Mouse (Mus musculus) forebrain, embryonic 12.5 days (tissue): ENCODE measurements around the gene Dgkd. TPM values are rescaled to one million over a fixed set of nuclear protein-coding genes. Genes with fewer than 3 reads are reported as not detected.

Experiments
- ATAC-seq: fragments of 200-750 bp; cut with Nextera tagmentation; 2 replicates; pipeline ENCODE4 v1.8.0; 2017; ENCODE audit warnings: moderate TSS enrichment; ENCODE audit not compliant: low FRiP score
- H3K27ac ChIP-seq: fragments of 300-500 bp; sonication (generic); 2 replicates; pipeline ENCODE4 v1.5.1; 2016; ENCODE audit warnings: mild to moderate bottlenecking
- H3K27me3 ChIP-seq: fragments of 300-500 bp; sonication (generic); 2 replicates; pipeline ENCODE4 v1.6.1; 2016; ENCODE audit warnings: mild to moderate bottlenecking
- H3K36me3 ChIP-seq: fragments of 300-500 bp; sonication (generic); replicated peaks from 2 replicates; pipeline ENCODE4 v1.6.1; 2016; ENCODE audit warnings: mild to moderate bottlenecking
- H3K4me1 ChIP-seq: fragments of 300-500 bp; sonication (generic); 2 replicates; pipeline ENCODE4 v1.6.1; 2016
- H3K4me2 ChIP-seq: fragments of 300-500 bp; sonication (generic); 2 replicates; pipeline ENCODE4 v1.6.1; 2016; ENCODE audit warnings: mild to moderate bottlenecking, moderate library complexity
- H3K4me3 ChIP-seq: fragments of 300-500 bp; sonication (generic); replicated peaks from 2 replicates; pipeline ENCODE4 v1.5.1; 2016; ENCODE audit warnings: mild to moderate bottlenecking
- H3K9ac ChIP-seq: fragments of 300-500 bp; sonication (generic); 2 replicates; pipeline ENCODE4 v1.6.1; 2016; ENCODE audit warnings: mild to moderate bottlenecking
- H3K9me3 ChIP-seq: fragments of 300-500 bp; sonication (generic); 2 replicates; pipeline ENCODE4 v1.6.1; 2016
- WGBS: fragments of 180-500 bp; shearing (Covaris S2); methylation state at CpG from one replicate; pipeline ENCODE4 v1.1.7; 2016; 5-methylcytosine and 5-hydroxymethylcytosine counted together
- polyA plus RNA-seq: library from polyadenylated mRNA; unstranded; fragments of >200 nt; fragmentation: Nextera tagmentation; extraction: Ambion mirVana; gene quantifications from 2 replicates; pipeline ENCODE4 v1.2.1, GENCODE M21; 2016

Gene Dgkd
- polyA plus RNA-seq, 1 experiment from 2014 or later = 43.2 TPM

DNA sequence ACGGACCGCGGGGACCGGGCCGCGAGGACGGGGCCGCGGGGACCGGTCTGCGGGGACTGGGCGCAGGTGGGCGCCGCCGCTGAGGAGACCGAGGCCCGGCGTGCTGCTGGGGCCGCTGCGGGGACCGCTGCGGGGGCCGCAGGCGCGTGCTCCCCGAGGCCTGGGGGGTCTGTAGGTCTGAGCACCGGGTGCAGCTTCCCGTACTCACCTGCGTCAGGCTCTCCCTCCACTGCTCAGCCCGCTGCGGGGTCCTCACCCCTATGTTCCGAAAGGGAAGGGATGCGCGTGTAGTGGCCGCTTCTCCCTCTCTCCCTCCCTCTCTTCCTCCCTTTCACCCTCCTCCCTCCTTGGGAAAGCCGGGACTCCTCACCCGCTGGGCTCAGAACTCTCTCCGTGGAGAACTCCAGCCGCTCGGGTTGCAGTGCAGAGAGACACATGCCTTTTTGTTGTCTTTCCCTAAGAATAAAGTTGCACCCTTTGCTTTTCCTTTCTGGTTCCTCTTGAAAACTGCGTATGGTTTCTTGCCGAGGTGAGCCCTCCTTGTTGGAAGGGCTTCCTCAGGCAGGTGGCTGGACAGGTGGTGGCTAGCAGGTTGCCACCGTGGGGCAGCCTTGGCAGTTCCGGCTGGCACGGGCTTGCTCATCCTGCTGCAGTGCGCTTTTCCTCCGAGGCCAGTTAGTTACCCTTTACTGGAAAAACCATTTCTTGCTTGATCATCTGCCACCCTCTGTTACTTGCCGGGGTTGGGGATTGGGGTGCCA, 694 bp downstream of the Dgkd start:
- H3K27ac ChIP-seq = peak overlapping the region; percentile 70
- peak overlapping the region; percentile 98 for H3K4me3 ChIP-seq
- peaks cover 23% of the 10 kb centered on the region for H3K4me1 ChIP-seq
- ATAC-seq = peak; percentile 63
- no peaks in the 10 kb centered on the region for H3K9me3 ChIP-seq
- H3K9ac ChIP-seq = peak overlapping the region; percentile 96
- peak overlapping the region; percentile 94 for H3K4me2 ChIP-seq
- WGBS = 0% methylated on average over 24 of the region's 48 CpGs
- no peaks in the 10 kb centered on the region for H3K36me3 ChIP-seq
- H3K27me3 ChIP-seq = no peaks in the 10 kb centered on the region; the same call in 1 of the 2 replicates

DNA sequence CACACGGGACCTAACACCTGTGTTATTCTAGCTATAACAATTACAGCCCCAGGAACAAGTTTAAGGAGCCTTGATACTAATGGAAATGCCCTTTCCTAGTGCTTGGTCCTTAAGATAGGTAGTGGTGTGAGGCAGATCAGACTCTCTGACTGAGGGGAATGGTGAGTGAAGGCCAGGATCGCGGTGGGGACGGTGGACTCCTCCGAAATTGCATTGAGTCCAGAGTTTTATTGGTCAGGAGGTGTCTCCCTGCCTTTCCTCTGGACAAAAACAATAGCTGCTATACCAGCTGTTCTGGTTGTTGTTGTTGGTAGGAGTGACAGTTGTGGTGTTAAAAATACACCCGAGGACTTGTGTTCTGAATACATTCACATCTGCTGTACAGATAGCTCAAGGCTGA, 1.3 kb downstream of the Dgkd start:
- Histone ChIP-seq H3K9me3 (no peaks in the 10 kb centered on the region), H3K27me3 (no peaks in the 10 kb centered on the region; the same call in 1 of the 2 replicates), H3K4me3 (peak overlapping the region; percentile 98), H3K4me2 (peak overlapping the region; percentile 94), H3K36me3 (no peaks in the 10 kb centered on the region), H3K27ac (no peak overlapping the region), H3K4me1 (peaks cover 23% of the 10 kb centered on the region), H3K9ac (peak overlapping the region; percentile 96)
- no peak for ATAC-seq
- WGBS = 33% methylated on average over 6 of the region's 6 CpGs

DNA sequence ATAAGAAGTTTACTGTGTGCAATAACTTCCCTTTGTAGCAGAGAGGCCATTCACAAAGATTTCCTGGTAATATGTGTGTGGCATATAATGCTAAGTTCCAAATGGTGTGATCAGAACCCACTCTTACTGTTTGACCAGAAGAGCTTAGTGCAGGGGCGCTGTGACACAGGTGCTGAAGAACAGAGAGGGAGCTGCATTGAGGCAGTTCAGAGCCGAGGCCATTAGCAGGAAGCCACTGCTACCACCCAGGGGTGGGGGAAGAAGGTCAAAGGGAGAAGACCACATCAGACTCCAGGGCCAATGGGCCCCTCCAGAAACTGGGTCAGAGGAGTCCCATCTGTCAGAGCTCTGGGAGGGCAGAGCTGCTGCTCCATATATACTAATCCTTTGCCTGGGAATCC, 1.8 kb downstream of the Dgkd start:
- 0 out of 2 replicates have a peak overlapping the region, but pooled peaks have one; percentile 12 for H3K9ac ChIP-seq
- no peak overlapping the region for H3K27ac ChIP-seq
- no peaks in the 10 kb centered on the region for H3K36me3 ChIP-seq
- H3K4me3 ChIP-seq = peak overlapping the region; percentile 98; the same call in 1 of the 2 replicates
- H3K4me1 ChIP-seq = peaks cover 23% of the 10 kb centered on the region
- H3K9me3 ChIP-seq = no peaks in the 10 kb centered on the region
- 25% methylated on average over 2 of the region's 2 CpGs for WGBS
- H3K4me2 ChIP-seq = peak overlapping the region; percentile 94
- H3K27me3 ChIP-seq = no peaks in the 10 kb centered on the region; the same call in 1 of the 2 replicates
- ATAC-seq = no peak

DNA sequence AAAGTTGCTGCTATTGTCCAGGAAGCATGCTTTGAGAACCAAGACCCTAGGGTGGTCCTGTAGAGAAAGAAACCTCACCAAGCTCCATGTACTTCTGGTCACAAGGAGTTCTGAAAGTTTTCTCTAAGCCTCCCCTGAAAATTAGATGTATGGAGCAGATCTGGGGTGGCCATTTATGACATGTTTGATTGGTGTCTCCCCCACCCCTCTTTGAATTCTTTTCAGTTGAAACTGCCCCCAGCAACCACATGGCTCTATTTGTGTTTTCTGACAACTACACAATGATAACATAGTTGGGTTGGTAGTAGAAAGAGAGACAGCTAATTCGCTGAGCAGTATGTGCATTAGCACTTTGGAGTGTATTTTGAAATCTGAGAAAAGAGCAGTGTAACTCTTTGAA, 2.4 kb downstream of the Dgkd start:
- no peak overlapping the region for H3K4me2 ChIP-seq
- 82% methylated on average over 1 of the region's 1 CpGs for WGBS
- no peak overlapping the region for H3K27ac ChIP-seq
- H3K36me3 ChIP-seq = no peaks in the 10 kb centered on the region
- ATAC-seq = no peak
- no peak overlapping the region for H3K4me3 ChIP-seq
- H3K9me3 ChIP-seq = no peaks in the 10 kb centered on the region
- 0 out of 2 replicates have a peak overlapping the region, but pooled peaks have one; percentile 12 for H3K9ac ChIP-seq
- H3K27me3 ChIP-seq = no peaks in the 10 kb centered on the region; the same call in 1 of the 2 replicates
- peaks cover 23% of the 10 kb centered on the region for H3K4me1 ChIP-seq

DNA sequence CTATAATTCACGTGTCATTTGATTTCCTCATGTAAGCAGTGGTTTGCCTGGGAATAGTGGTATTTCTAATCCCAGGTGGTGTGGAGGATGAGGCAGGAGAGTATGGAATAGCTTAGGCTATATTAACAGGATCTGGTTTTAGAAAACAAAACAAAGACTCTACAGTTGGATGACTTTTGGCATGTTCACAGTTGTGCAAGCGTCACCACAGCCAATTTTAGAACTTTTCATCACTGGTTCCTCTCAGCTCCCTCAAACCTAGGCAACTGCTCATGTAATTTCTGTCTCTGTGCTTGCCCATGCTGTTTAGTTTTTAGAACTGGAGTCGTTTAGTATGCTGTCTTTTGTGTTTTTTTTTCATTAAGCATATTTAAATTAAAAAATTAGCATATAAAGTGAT, 3.7 kb downstream of the Dgkd start:
- Histone ChIP-seq H3K4me1 (peaks cover 23% of the 10 kb centered on the region), H3K27ac (no peak overlapping the region), H3K4me3 (no peak overlapping the region), H3K9ac (no peak overlapping the region), H3K4me2 (no peak overlapping the region), H3K9me3 (no peaks in the 10 kb centered on the region), H3K36me3 (no peaks in the 10 kb centered on the region), H3K27me3 (no peaks in the 10 kb centered on the region; the same call in 1 of the 2 replicates)
- ATAC-seq = no peak
- WGBS = 85% methylated on average over 3 of the region's 3 CpGs

DNA sequence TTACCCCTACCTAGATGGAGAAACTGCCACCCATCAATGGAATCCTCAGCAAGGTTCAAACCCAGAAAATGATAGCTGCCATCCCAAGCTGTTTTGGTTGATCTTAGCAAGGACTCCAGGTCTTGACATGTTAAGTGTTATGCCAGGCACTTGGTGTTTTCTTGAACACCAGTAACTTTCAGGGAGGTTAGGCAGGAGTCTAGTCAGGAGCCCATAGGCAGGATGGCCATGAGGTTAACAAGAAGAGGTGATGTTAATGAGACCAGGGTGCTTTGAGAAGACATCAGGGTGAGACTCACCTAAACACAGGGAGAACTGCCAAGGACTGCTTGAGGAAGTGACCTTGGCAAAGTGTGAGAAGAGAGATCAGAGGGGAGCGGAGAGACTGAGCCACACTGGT, 4.9 kb downstream of the Dgkd start:
- Histone ChIP-seq H3K27ac (no peak overlapping the region), H3K36me3 (no peaks in the 10 kb centered on the region), H3K4me3 (no peak overlapping the region), H3K4me2 (no peak overlapping the region), H3K9me3 (no peaks in the 10 kb centered on the region), H3K4me1 (peaks cover 19% of the 10 kb centered on the region), H3K9ac (no peak overlapping the region), H3K27me3 (no peaks in the 10 kb centered on the region)
- WGBS = 96% methylated on average over 1 of the region's 1 CpGs
- ATAC-seq = no peak

DNA sequence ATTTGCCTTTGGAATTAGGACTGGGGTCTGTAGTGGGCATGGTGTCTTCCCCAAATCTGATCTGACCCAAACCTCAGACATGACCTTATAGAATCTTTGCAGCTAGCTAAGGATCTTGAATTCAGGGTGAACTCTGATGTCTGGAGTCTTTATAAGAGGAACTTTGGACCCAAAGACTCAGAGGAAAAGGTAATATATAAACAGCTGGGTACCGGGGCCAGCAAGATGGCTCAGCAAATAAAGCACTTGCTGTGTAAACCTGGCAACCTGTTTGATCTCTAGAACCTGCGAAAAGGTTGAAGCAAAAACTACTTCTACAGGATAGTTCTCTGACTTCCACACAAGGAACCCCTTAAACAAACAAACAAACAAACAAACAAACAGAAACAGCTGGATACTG, 5.4 kb downstream of the Dgkd start:
- Histone ChIP-seq H3K4me3 (no peak overlapping the region), H3K27ac (no peak overlapping the region), H3K9me3 (no peaks in the 10 kb centered on the region), H3K4me2 (no peak overlapping the region), H3K4me1 (peaks cover 19% of the 10 kb centered on the region), H3K36me3 (no peaks in the 10 kb centered on the region), H3K9ac (no peak overlapping the region), H3K27me3 (no peaks in the 10 kb centered on the region)
- ATAC-seq = no peak
- 98% methylated on average over 2 of the region's 2 CpGs for WGBS

DNA sequence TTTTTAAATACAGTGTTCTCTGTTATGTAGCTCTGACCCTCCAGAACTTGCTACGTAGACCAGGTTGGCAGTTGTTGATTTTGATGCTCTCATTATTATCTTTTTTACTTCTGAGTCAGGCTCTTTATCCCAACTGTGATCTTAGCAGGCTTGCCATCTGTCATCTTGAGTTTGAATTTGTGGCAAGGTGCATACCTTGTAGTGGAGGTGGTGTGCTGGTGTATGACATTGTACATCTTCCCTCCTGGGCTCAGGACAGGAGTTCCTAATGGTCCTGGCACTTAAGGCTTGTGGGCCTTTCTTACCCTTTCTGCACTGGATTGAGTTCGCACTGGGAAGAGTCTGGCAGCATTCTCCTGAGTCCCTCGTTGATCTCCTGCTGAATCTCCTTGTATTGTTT, 10.5 kb downstream of the Dgkd start:
- ATAC-seq = no peak
- no peak overlapping the region for H3K4me3 ChIP-seq
- no peak overlapping the region for H3K27ac ChIP-seq
- H3K4me1 ChIP-seq = no peaks in the 10 kb centered on the region
- 61% methylated on average over 3 of the region's 3 CpGs for WGBS
- H3K9ac ChIP-seq = no peak overlapping the region
- H3K4me2 ChIP-seq = no peak overlapping the region
- H3K36me3 ChIP-seq = no peaks in the 10 kb centered on the region
- H3K27me3 ChIP-seq = no peaks in the 10 kb centered on the region
- no peaks in the 10 kb centered on the region for H3K9me3 ChIP-seq

DNA sequence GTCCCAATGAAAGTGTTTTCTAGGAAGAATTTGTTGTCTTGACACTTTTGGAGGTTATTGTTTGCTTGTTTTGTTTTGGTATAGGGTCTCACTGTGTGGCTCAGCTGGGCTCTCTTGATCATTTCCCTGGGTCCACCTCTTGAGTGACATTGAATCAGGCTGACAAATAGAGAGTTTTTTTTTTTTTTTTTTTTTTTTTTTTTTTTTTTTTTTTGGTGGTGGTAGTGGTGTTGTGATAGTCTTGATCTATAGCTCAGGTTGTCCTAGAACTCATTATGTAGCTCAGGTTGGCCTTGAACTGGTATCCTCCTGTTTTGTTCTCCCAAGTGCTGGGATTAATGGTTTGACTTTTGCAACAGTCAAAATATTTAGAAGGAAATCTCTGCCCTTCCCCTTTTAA, 11.8 kb downstream of the Dgkd start:
- H3K36me3 ChIP-seq = no peaks in the 10 kb centered on the region
- no peaks in the 10 kb centered on the region for H3K4me1 ChIP-seq
- no peaks in the 10 kb centered on the region for H3K27me3 ChIP-seq
- no peaks in the 10 kb centered on the region for H3K9me3 ChIP-seq
- H3K4me2 ChIP-seq = no peak overlapping the region
- H3K27ac ChIP-seq = no peak overlapping the region
- no peak overlapping the region for H3K9ac ChIP-seq
- H3K4me3 ChIP-seq = no peak overlapping the region
- ATAC-seq = no peak

DNA sequence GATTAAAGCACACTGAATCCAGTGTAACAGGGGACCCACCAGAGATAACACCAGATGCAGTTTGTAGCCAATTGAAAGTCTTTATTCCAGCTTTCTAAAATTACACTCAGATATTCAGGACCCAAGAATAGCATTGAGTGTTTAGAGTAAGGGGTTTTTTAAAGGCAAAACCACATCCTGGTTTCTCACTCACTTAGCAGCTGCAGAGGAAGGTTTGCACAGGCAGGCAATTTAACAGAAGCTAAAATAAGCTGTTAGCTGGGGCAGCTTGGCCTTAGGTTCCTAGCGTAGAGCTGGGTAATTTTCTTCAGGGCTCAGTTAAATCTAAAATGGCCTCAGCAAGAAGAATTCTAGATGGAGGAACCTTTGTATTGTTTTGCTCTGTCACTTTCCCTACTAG, 13.6 kb downstream of the Dgkd start:
- Histone ChIP-seq H3K27ac (no peak overlapping the region), H3K4me2 (no peak overlapping the region), H3K4me1 (no peaks in the 10 kb centered on the region), H3K27me3 (no peaks in the 10 kb centered on the region), H3K9ac (no peak overlapping the region), H3K4me3 (no peak overlapping the region), H3K9me3 (no peaks in the 10 kb centered on the region), H3K36me3 (no peaks in the 10 kb centered on the region)
- 88% methylated on average over 1 of the region's 1 CpGs for WGBS
- ATAC-seq = no peak

DNA sequence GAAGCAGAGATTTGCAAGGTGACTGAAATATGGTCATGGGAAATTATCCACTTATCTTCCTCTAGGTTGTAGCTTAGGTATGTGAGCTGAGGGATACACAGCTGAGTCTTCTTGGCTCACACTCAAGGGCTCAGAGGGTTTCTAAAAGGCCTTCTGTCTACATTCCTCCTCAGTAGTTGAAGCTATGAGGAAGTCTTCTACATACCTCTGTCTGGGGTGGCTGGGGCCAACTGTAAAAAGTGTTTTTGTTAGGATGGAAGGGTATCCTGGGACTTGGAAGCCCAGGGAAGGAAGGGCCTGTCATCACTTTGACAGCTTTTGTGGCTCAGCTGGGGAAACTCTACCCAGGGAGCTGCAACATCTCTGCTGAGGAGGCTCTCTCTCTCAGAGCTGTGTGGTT, 18.5 kb downstream of the Dgkd start:
- Histone ChIP-seq H3K4me3 (no peak overlapping the region), H3K27me3 (no peaks in the 10 kb centered on the region), H3K4me2 (no peak overlapping the region), H3K36me3 (no peaks in the 10 kb centered on the region), H3K9me3 (no peaks in the 10 kb centered on the region), H3K9ac (no peak overlapping the region), H3K4me1 (no peaks in the 10 kb centered on the region), H3K27ac (no peak overlapping the region)
- no peak for ATAC-seq

DNA sequence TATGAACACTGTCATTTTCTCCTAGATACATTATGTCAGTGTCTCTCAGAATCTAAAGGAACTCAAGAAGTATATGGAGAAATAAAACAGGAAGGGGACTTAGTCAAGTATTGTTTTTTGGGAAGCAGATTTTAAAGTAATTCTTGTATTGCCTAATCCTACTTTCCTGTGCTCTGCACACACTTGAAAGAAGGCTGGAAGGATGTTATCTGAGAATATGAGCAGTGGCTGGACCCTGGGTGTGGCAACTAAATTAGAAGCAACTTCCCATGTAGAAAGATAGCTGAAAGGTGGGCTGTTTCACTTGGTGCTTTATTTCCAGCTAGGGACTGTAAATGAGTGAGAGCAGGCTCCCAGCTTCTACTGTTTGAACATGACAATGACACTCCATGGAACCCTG, 20.0 kb downstream of the Dgkd start:
- Histone ChIP-seq H3K27me3 (no peaks in the 10 kb centered on the region), H3K9me3 (no peaks in the 10 kb centered on the region), H3K27ac (no peak overlapping the region), H3K4me2 (no peak overlapping the region), H3K36me3 (no peaks in the 10 kb centered on the region), H3K9ac (no peak overlapping the region), H3K4me3 (no peak overlapping the region), H3K4me1 (peaks cover 7% of the 10 kb centered on the region)
- no peak for ATAC-seq

DNA sequence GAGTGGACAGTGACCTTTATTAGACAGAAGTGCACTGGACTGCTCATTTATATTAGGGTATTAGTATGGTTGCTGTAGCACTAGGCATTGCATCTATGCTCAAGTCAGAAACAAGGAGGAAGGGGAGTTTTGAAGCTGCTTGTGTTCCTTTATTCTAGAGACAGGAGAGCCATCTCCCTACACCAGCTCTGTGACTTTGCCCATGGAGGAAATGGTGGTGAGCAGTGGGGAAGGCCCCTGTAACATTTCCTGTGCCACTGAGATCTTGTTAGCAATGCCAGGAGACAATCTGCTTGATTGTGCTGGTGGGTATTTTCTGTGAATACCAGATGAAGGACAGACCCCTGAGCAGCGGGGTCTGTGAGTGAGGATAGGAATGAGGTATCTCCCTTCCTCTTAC, 23.0 kb downstream of the Dgkd start:
- Histone ChIP-seq H3K4me2 (no peak overlapping the region), H3K27ac (no peak overlapping the region), H3K36me3 (0 out of 2 replicates have a peak, but pooled peaks cover 3% of the 10 kb centered on the region), H3K9ac (no peak overlapping the region), H3K27me3 (no peaks in the 10 kb centered on the region), H3K4me3 (no peak overlapping the region), H3K9me3 (no peaks in the 10 kb centered on the region), H3K4me1 (peaks cover 10% of the 10 kb centered on the region)
- WGBS = 97% methylated on average over 1 of the region's 1 CpGs
- no peak for ATAC-seq
